Mouse (Mus musculus) bone marrow, adult 2 months (tissue): ENCODE results near the gene Ly6g. TPM values are rescaled to one million over a fixed set of nuclear protein-coding genes. Genes with fewer than 3 reads are reported as not detected.
"Not testable (repeated sequence)": the region's sequence is repeated elsewhere in the genome, so short reads cannot be mapped to it uniquely, and the experiment has no call there.

Experiments
- H3K27ac ChIP-seq: fragments of 200-500 bp; 2 replicates; pipeline ENCODE4 v1.5.1; 2012; ENCODE audit warnings: low read depth, mild to moderate bottlenecking, control low read depth, inconsistent platforms, low read length; ENCODE audit not compliant: control insufficient read depth, poor library complexity, insufficient read depth
- H3K4me1 ChIP-seq: fragments of 200-500 bp; 2 replicates; pipeline ENCODE4 v1.6.1; 2011; ENCODE audit warnings: low read length; ENCODE audit not compliant: control insufficient read depth, insufficient read depth
- H3K4me3 ChIP-seq: fragments of 200-500 bp; replicated peaks from 2 replicates; pipeline ENCODE3; 2011; ENCODE audit warnings: mild to moderate bottlenecking, low read depth, low read length, control low read depth; ENCODE audit not compliant: control insufficient read depth
- CTCF ChIP-seq: fragments of 200-500 bp; IDR thresholded peaks from 2 replicates; pipeline ENCODE4 v1.5.1; 2011; ENCODE audit warnings: low read length, control low read depth; ENCODE audit not compliant: control insufficient read depth, insufficient read depth
- POLR2A ChIP-seq: fragments of 200-500 bp; IDR thresholded peaks from 2 replicates; pipeline ENCODE4 v1.6.1; 2011; ENCODE audit warnings: low read depth, mild to moderate bottlenecking, control low read depth, low read length, borderline replicate concordance; ENCODE audit not compliant: control insufficient read depth
- WGBS: fragments of 180-500 bp; shearing (Covaris S2); methylation state at CpG from one replicate; pipeline ENCODE4 v1.1.7; 2018; 5-methylcytosine and 5-hydroxymethylcytosine counted together
- polyA plus RNA-seq: library from polyadenylated mRNA; stranded (reverse); fragments of >200 nt; gene quantifications from 2 replicates; pipeline ENCODE4 v1.2.4, GENCODE M21; 2011; ENCODE audit warnings: low replicate concordance; ENCODE audit not compliant: missing spikeins, insufficient read depth, insufficient read length

Gene Ly6g
- 99.4 and 213 TPM in 2 replicates for polyA plus RNA-seq

DNA sequence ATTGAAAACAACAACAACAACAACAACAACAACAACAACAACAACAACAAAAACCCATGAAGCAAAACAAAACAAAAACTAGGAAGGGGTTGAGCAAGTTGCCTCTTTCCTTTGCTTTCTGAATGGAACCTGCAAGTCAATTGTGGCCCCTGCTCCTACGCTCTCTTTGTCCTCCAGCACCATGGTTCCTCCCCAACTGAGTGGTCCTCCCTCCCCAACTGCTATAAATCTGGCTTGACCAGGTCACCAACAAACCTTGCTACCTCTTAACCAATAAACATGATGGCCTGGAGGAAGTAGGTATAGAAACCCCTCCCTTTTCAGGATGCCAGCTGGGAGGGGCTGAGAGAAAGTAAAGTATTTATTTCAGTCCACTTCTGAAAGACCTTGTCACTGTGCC, at the start of gene Ly6g:
Gene Ly6g, plus strand, starts transcription at position 301 of the 400 bp plus-strand sequence.
- TF ChIP-seq POLR2A = no peak
- TF ChIP-seq CTCF = no peak
- H3K4me3 ChIP-seq = peak within 1 kb of the TSS; percentile 65
- H3K27ac ChIP-seq = peak within 1 kb of the TSS; percentile 28; the same call in 1 of the 2 replicates
- H3K4me1 ChIP-seq = peaks cover 7% of the 10 kb centered on the region; the same call in 1 of the 2 replicates
- 83% methylated on average over 1 of the region's 1 CpGs for WGBS

- H3K27ac ChIP-seq, H3K4me1 ChIP-seq: not testable (repeated sequence)
- WGBS = 23% methylated on average over 2 of the region's 5 CpGs
- H3K4me3 ChIP-seq = peak overlapping the region; percentile 67
Measured at GRCm38 (mm10) chr15:75110424-75110823, 44.6 kb upstream of the Ly6g start.

- not testable (repeated sequence) for H3K4me1 ChIP-seq
- peak within 1 kb of the TSS; percentile 75; the same call in 1 of the 2 replicates for H3K27ac ChIP-seq
- 22% methylated on average over 1 of the region's 1 CpGs for WGBS
- peak within 1 kb of the TSS; percentile 92 for H3K4me3 ChIP-seq
Measured at GRCm38 (mm10) chr15:75111861-75112630, 43.0 kb upstream of the Ly6g start, which contains the start of gene Ly6c2. Gene Ly6c2, minus strand, starts transcription at chr15:75111970.

GRCm38 (mm10) chr15:75116525-75116924, 38.5 kb upstream of the Ly6g start:
- no peak overlapping the region for H3K4me3 ChIP-seq
- peaks cover 8% of the 10 kb centered on the region for H3K4me1 ChIP-seq
- no peak overlapping the region for H3K27ac ChIP-seq
- WGBS = 9% methylated on average over 2 of the region's 2 CpGs
- TF ChIP-seq CTCF = no peak
- no peak for TF ChIP-seq POLR2A

DNA sequence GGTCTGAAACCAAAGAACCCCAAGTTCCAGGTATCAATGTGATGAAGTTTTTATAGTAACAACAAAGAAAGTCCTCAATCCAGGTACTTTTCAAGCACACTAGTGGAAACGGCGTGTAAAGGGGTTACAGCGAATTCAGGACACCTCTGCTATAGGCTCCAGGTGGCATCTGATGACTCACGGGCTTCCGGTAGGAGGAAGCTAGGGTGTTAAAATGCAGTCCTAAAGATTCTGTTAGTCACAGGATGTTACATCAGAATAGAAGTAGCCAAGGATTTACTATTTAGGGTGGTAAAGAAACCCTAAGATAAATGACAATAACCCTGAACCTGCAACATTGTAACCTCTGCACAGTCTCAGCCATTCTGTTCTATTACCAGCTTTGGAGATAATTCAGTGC, 37.6 kb upstream of the Ly6g start:
- not testable (repeated sequence) for H3K4me1 ChIP-seq, H3K4me3 ChIP-seq
- WGBS = 35% methylated on average over 5 of the region's 5 CpGs
- H3K27ac ChIP-seq = peak overlapping the region; percentile 84; the same call in 1 of the 2 replicates

GRCm38 (mm10) chr15:75118742-75119141, 36.3 kb upstream of the Ly6g start:
- WGBS = 17% methylated on average over 6 of the region's 7 CpGs

DNA sequence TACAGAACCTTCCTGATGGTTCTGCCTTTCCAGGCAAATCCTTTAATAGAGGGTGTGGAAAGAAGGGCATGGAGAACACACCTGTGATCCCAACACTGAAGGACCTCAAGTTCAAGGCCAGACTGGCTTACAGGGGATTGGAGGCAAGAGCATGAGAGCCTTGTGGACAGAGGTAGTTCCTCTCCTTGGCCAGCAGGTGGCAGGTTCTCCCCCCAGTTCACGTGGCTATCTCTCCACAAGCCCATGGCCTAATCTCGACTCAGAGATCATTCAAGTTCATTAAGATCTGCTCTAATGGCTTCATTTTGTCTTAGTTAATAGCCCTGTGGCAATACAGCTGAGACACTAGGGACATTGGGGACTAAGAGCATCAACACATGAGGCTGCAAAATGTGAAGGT, 35.0 kb upstream of the Ly6g start:
- Histone ChIP-seq H3K4me3 (no peak overlapping the region), H3K27ac (no peak overlapping the region), H3K4me1 (peaks cover 4% of the 10 kb centered on the region)
- TF ChIP-seq POLR2A = no peak
- peak; percentile 92 for TF ChIP-seq CTCF
- WGBS = 0% methylated on average over 2 of the region's 2 CpGs

More at GRCm38 (mm10) chr15:75118742-75119141, 36.3 kb upstream of the Ly6g start:
- H3K27ac ChIP-seq, H3K4me1 ChIP-seq, H3K4me3 ChIP-seq: not testable (repeated sequence)
- TF ChIP-seq CTCF = peak; percentile 62

DNA sequence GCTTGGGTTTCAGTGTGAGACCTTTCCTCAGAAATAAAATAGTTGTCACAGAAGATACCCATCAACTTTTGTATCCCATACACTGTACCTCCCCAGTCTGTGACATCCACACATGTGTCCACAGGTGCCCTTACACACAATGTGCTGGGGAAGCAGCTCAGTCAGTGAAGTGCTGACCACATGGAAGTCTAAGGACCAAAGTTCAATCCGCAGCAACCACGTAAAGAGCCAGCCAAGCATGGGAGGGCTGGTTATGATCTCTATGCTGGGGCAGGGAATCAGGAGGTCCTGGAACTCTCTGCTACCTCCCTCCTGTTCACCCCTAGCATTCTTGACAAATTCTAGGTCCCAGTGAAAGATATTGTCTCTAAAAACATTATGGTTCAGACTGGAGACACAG, 22.7 kb upstream of the Ly6g start:
- H3K4me3 ChIP-seq, H3K4me1 ChIP-seq, H3K27ac ChIP-seq: not testable (repeated sequence)
- 92% methylated on average over 2 of the region's 2 CpGs for WGBS

GRCm38 (mm10) chr15:75135090-75135783, 19.8 kb upstream of the Ly6g start:
- Histone ChIP-seq H3K27ac (peak overlapping the region; percentile 88), H3K4me3 (peak overlapping the region; percentile 66)
- not testable (repeated sequence) for H3K4me1 ChIP-seq
- WGBS = 25% methylated on average over 2 of the region's 2 CpGs

- H3K4me3 ChIP-seq, H3K4me1 ChIP-seq: not testable (repeated sequence)
- H3K27ac ChIP-seq = peak overlapping the region; percentile 77
- 24% methylated on average over 3 of the region's 3 CpGs for WGBS
Measured at GRCm38 (mm10) chr15:75137739-75138138, 17.3 kb upstream of the Ly6g start.
